Mouse (Mus musculus) hindbrain, embryonic 15.5 days (tissue): Measurements from ENCODE around the gene Mrps35. TPM values are rescaled to one million over a fixed set of nuclear protein-coding genes. Genes with fewer than 3 reads are reported as not detected.

Experiments used
- ATAC-seq: fragments of 200-750 bp; cut with Nextera tagmentation; 2 replicates; pipeline ENCODE4 v1.8.0; 2017; ENCODE audit warnings: low read depth, moderate number of reproducible peaks, moderate TSS enrichment; ENCODE audit not compliant: low FRiP score
- H3K27ac ChIP-seq: fragments of 300-500 bp; sonication (generic); replicated peaks from 2 replicates; pipeline ENCODE4 v1.5.1; 2015; ENCODE audit warnings: mild to moderate bottlenecking, inconsistent platforms
- H3K27me3 ChIP-seq: fragments of 300-500 bp; sonication (generic); 2 replicates; pipeline ENCODE4 v1.6.1; 2015; ENCODE audit warnings: control low read depth, inconsistent platforms
- H3K36me3 ChIP-seq: fragments of 300-500 bp; sonication (generic); 2 replicates; pipeline ENCODE4 v1.6.1; 2015; ENCODE audit warnings: control low read depth, inconsistent platforms
- H3K4me1 ChIP-seq: fragments of 300-500 bp; sonication (generic); replicated peaks from 2 replicates; pipeline ENCODE4 v1.6.1; 2015; ENCODE audit warnings: control low read depth, inconsistent platforms
- H3K4me2 ChIP-seq: fragments of 300-500 bp; sonication (generic); 2 replicates; pipeline ENCODE4 v1.6.1; 2015; ENCODE audit warnings: moderate library complexity, mild to moderate bottlenecking, inconsistent platforms
- H3K4me3 ChIP-seq: fragments of 300-500 bp; sonication (generic); 2 replicates; pipeline ENCODE4 v1.5.1; 2015; ENCODE audit warnings: mild to moderate bottlenecking, inconsistent platforms
- H3K9ac ChIP-seq: fragments of 300-500 bp; sonication (generic); 2 replicates; pipeline ENCODE4 v1.6.1; 2015; ENCODE audit warnings: inconsistent platforms
- H3K9me3 ChIP-seq: fragments of 300-500 bp; sonication (generic); 2 replicates; pipeline ENCODE4 v1.6.1; 2016; ENCODE audit warnings: control low read depth, inconsistent platforms
- WGBS: fragments of 180-500 bp; shearing (Covaris S2); methylation state at CpG from one replicate; pipeline ENCODE4 v1.1.7; 2015; 5-methylcytosine and 5-hydroxymethylcytosine counted together
- polyA plus RNA-seq: library from polyadenylated mRNA; unstranded; fragments of >200 nt; fragmentation: Nextera tagmentation; extraction: Ambion mirVana; gene quantifications from 2 replicates; pipeline ENCODE4 v1.2.1, GENCODE M21; 2015

Gene Mrps35
- polyA plus RNA-seq, 1 experiment from 2014 or later: 75.4 TPM

GRCm38 (mm10) chr6:147011977-147012376, 30.6 kb upstream of the Mrps35 start:
- H3K9ac ChIP-seq: no peak overlapping the region
- H3K36me3 ChIP-seq: no peaks in the 10 kb centered on the region
- H3K9me3 ChIP-seq: no peaks in the 10 kb centered on the region
- no peak overlapping the region for H3K4me3 ChIP-seq
- H3K27ac ChIP-seq: no peak overlapping the region
- no peaks in the 10 kb centered on the region for H3K4me1 ChIP-seq
- no peak for ATAC-seq
- 84% methylated on average over 6 of the region's 6 CpGs for WGBS
- H3K27me3 ChIP-seq: no peaks in the 10 kb centered on the region
- H3K4me2 ChIP-seq: no peak overlapping the region

- Histone ChIP-seq H3K27ac (no peak overlapping the region), H3K4me3 (no peak overlapping the region), H3K4me2 (no peak overlapping the region), H3K27me3 (no peaks in the 10 kb centered on the region), H3K9ac (no peak overlapping the region), H3K9me3 (no peaks in the 10 kb centered on the region), H3K36me3 (no peaks in the 10 kb centered on the region), H3K4me1 (no peaks in the 10 kb centered on the region)
- no peak for ATAC-seq
- 56% methylated on average over 1 of the region's 1 CpGs for WGBS
These were observed 29.0 kb upstream of the Mrps35 start for GRCm38 (mm10) chr6:147013546-147013945.

GRCm38 (mm10) chr6:147017906-147018305, 24.7 kb upstream of the Mrps35 start:
- no peaks in the 10 kb centered on the region for H3K4me1 ChIP-seq
- WGBS: 86% methylated on average over 4 of the region's 4 CpGs

GRCm38 (mm10) chr6:147018364-147018763, 24.2 kb upstream of the Mrps35 start:
- no peak overlapping the region for H3K4me2 ChIP-seq
- WGBS: 94% methylated on average over 5 of the region's 5 CpGs
- no peak overlapping the region for H3K9ac ChIP-seq
- no peak overlapping the region for H3K4me3 ChIP-seq
- no peak for ATAC-seq
- no peaks in the 10 kb centered on the region for H3K36me3 ChIP-seq
- no peaks in the 10 kb centered on the region for H3K4me1 ChIP-seq
- H3K9me3 ChIP-seq: no peaks in the 10 kb centered on the region
- H3K27me3 ChIP-seq: no peaks in the 10 kb centered on the region
- H3K27ac ChIP-seq: no peak overlapping the region

More at GRCm38 (mm10) chr6:147017906-147018305, 24.7 kb upstream of the Mrps35 start:
- Histone ChIP-seq H3K27ac (no peak overlapping the region), H3K4me3 (no peak overlapping the region), H3K9ac (no peak overlapping the region), H3K4me2 (no peak overlapping the region), H3K9me3 (no peaks in the 10 kb centered on the region), H3K27me3 (no peaks in the 10 kb centered on the region), H3K36me3 (no peaks in the 10 kb centered on the region)
- ATAC-seq: no peak

GRCm38 (mm10) chr6:147021181-147021580, 21.4 kb upstream of the Mrps35 start:
- Histone ChIP-seq H3K27ac (no peak overlapping the region), H3K9ac (no peak overlapping the region), H3K4me2 (no peak overlapping the region), H3K4me3 (no peak overlapping the region), H3K27me3 (no peaks in the 10 kb centered on the region), H3K9me3 (no peaks in the 10 kb centered on the region), H3K4me1 (no peaks in the 10 kb centered on the region), H3K36me3 (no peaks in the 10 kb centered on the region)
- ATAC-seq: no peak
- WGBS: 96% methylated on average over 5 of the region's 5 CpGs

- 80% methylated on average over 16 of the region's 16 CpGs for WGBS
- no peaks in the 10 kb centered on the region for H3K9me3 ChIP-seq
- H3K9ac ChIP-seq: no peak overlapping the region
- no peaks in the 10 kb centered on the region for H3K27me3 ChIP-seq
- no peak for ATAC-seq
- no peak overlapping the region for H3K4me3 ChIP-seq
- no peaks in the 10 kb centered on the region for H3K4me1 ChIP-seq
- H3K4me2 ChIP-seq: no peak overlapping the region
- no peaks in the 10 kb centered on the region for H3K36me3 ChIP-seq
- H3K27ac ChIP-seq: no peak overlapping the region
These were observed 20.0 kb upstream of the Mrps35 start for GRCm38 (mm10) chr6:147022375-147023132.

GRCm38 (mm10) chr6:147023133-147023395, 19.5 kb upstream of the Mrps35 start:
- no peak for ATAC-seq
- Histone ChIP-seq H3K27me3 (no peaks in the 10 kb centered on the region), H3K36me3 (no peaks in the 10 kb centered on the region), H3K27ac (no peak overlapping the region), H3K9ac (no peak overlapping the region), H3K4me3 (no peak overlapping the region), H3K4me1 (no peaks in the 10 kb centered on the region), H3K4me2 (no peak overlapping the region), H3K9me3 (no peaks in the 10 kb centered on the region)
- 86% methylated on average over 2 of the region's 2 CpGs for WGBS

GRCm38 (mm10) chr6:147023568-147023967, 19.0 kb upstream of the Mrps35 start:
- Histone ChIP-seq H3K36me3 (no peaks in the 10 kb centered on the region), H3K4me3 (no peak overlapping the region), H3K27ac (no peak overlapping the region), H3K9ac (no peak overlapping the region), H3K27me3 (no peaks in the 10 kb centered on the region), H3K9me3 (no peaks in the 10 kb centered on the region), H3K4me1 (no peaks in the 10 kb centered on the region), H3K4me2 (no peak overlapping the region)
- ATAC-seq: no peak

GRCm38 (mm10) chr6:147024761-147025160, 17.8 kb upstream of the Mrps35 start:
- H3K4me2 ChIP-seq: no peak overlapping the region
- H3K9ac ChIP-seq: no peak overlapping the region
- H3K9me3 ChIP-seq: no peaks in the 10 kb centered on the region
- ATAC-seq: no peak
- H3K27me3 ChIP-seq: no peaks in the 10 kb centered on the region
- H3K4me1 ChIP-seq: no peaks in the 10 kb centered on the region
- 89% methylated on average over 3 of the region's 3 CpGs for WGBS
- no peaks in the 10 kb centered on the region for H3K36me3 ChIP-seq
- H3K27ac ChIP-seq: no peak overlapping the region
- no peak overlapping the region for H3K4me3 ChIP-seq

- Histone ChIP-seq H3K4me1 (no peaks in the 10 kb centered on the region), H3K36me3 (no peaks in the 10 kb centered on the region), H3K27me3 (no peaks in the 10 kb centered on the region), H3K4me2 (no peak overlapping the region), H3K27ac (no peak overlapping the region), H3K4me3 (no peak overlapping the region), H3K9me3 (no peaks in the 10 kb centered on the region), H3K9ac (no peak overlapping the region)
- WGBS: 89% methylated on average over 2 of the region's 2 CpGs
- no peak for ATAC-seq
These were observed 14.2 kb upstream of the Mrps35 start for GRCm38 (mm10) chr6:147028396-147028795.

- H3K4me3 ChIP-seq: no peak overlapping the region
- no peaks in the 10 kb centered on the region for H3K27me3 ChIP-seq
- 94% methylated on average over 9 of the region's 9 CpGs for WGBS
- no peak overlapping the region for H3K27ac ChIP-seq
- ATAC-seq: no peak
- H3K4me2 ChIP-seq: no peak overlapping the region
- no peak overlapping the region for H3K9ac ChIP-seq
- no peaks in the 10 kb centered on the region for H3K9me3 ChIP-seq
- H3K4me1 ChIP-seq: no peaks in the 10 kb centered on the region
- no peaks in the 10 kb centered on the region for H3K36me3 ChIP-seq
These were observed 13.0 kb upstream of the Mrps35 start for GRCm38 (mm10) chr6:147029591-147029990.

GRCm38 (mm10) chr6:147030096-147030885, 12.3 kb upstream of the Mrps35 start:
- no peaks in the 10 kb centered on the region for H3K4me1 ChIP-seq
- H3K4me2 ChIP-seq: no peak overlapping the region
- no peak overlapping the region for H3K27ac ChIP-seq
- no peaks in the 10 kb centered on the region for H3K27me3 ChIP-seq
- H3K36me3 ChIP-seq: no peaks in the 10 kb centered on the region
- no peak overlapping the region for H3K9ac ChIP-seq
- H3K4me3 ChIP-seq: no peak overlapping the region
- 85% methylated on average over 15 of the region's 15 CpGs for WGBS
- no peaks in the 10 kb centered on the region for H3K9me3 ChIP-seq
- ATAC-seq: no peak
